Mouse (Mus musculus) left cerebral cortex, postnatal 4 days (tissue): ENCODE measurements around the gene Tlr11. TPM values are rescaled to one million over a fixed set of nuclear protein-coding genes. Genes with fewer than 3 reads are reported as not detected.

Source experiments
- DNase-seq: peaks from one replicate; pipeline ENCODE4 v3.0.0-alpha.2; 2022
- intact Hi-C: fragments of 180-260 bp; cut with DNase I; formaldehyde crosslinking; loops from one replicate; pipeline ENCODE4 v1.15.1; 2025
- total RNA-seq, 2 experiments: library from RNA; stranded (reverse); gene quantifications; 2 replicates each; pipeline ENCODE4 v1.2.3; 2021

Tlr11 gene
- total RNA-seq = not detected

- intact Hi-C loops = no loop called here
- DNase-seq = no peak
Measured at GRCm38 (mm10) chr14:50357593-50357992, at the start of gene Tlr11. Gene Tlr11, plus strand, starts transcription at chr14:50357914.

GRCm38 (mm10) chr14:50326661-50327060, 31.1 kb upstream of the Tlr11 start, which contains the start of gene Olfr734:
Gene Olfr734, minus strand, starts transcription at chr14:50326761.
- no peak for DNase-seq
- intact Hi-C loops = no loop called here

- no peak for DNase-seq
- intact Hi-C loops = no loop called here
Measured at GRCm38 (mm10) chr14:50348796-50349195, 8.9 kb upstream of the Tlr11 start, which contains the start of gene Olfr735. Gene Olfr735, minus strand, starts transcription at chr14:50348872.

GRCm38 (mm10) chr14:50352438-50352837, 5.3 kb upstream of the Tlr11 start:
- intact Hi-C loops = no loop called here
- peak; percentile 10 for DNase-seq

GRCm38 (mm10) chr14:50356725-50357124, 989 bp upstream of the Tlr11 start:
- DNase-seq = no peak
- intact Hi-C loops = no loop called here

- intact Hi-C loops = no loop called here
- no peak for DNase-seq
Measured at GRCm38 (mm10) chr14:50360480-50360879, 2.8 kb downstream of the Tlr11 start.

- intact Hi-C loops = no loop called here
- no peak for DNase-seq
Measured at GRCm38 (mm10) chr14:50363561-50363960, 5.8 kb downstream of the Tlr11 start.

- intact Hi-C loops = no loop called here
- DNase-seq = no peak
Measured at GRCm38 (mm10) chr14:50380863-50381262, 23.1 kb downstream of the Tlr11 start, which contains the start of gene Olfr736. Gene Olfr736, plus strand, starts transcription at chr14:50381163.

- intact Hi-C loops = no loop called here
- DNase-seq = no peak
Measured at GRCm38 (mm10) chr14:50407268-50407667, 49.6 kb downstream of the Tlr11 start, which contains the start of gene Olfr738. Gene Olfr738, plus strand, starts transcription at chr14:50407568.

Other genes starting within 250 kb of the Tlr11 start
- not detected for gene Olfr727, start 234.7 kb upstream of the Tlr11 start, total RNA-seq
- not detected for gene Olfr728, start 215.2 kb upstream of the Tlr11 start, total RNA-seq
- not detected for gene Olfr729, start 205.0 kb upstream of the Tlr11 start, total RNA-seq
- not detected for gene Olfr730, start 169.7 kb upstream of the Tlr11 start, total RNA-seq
- not detected for gene Olfr731, start 116.0 kb upstream of the Tlr11 start, total RNA-seq
- not detected for gene Olfr732, start 73.7 kb upstream of the Tlr11 start, total RNA-seq
- not detected for gene Olfr733, start 56.4 kb upstream of the Tlr11 start, total RNA-seq
- not detected for gene Olfr734, start 31.2 kb upstream of the Tlr11 start, total RNA-seq
- under 1 TPM in 1 of 2 experiments, not detected in 1; 0.08 TPM for gene Olfr735, start 9.0 kb upstream of the Tlr11 start, total RNA-seq
- not detected for gene Olfr736, start 23.2 kb downstream of the Tlr11 start, total RNA-seq
- not detected for gene Olfr738, start 49.7 kb downstream of the Tlr11 start, total RNA-seq
- gene Olfr739, start 60.7 kb downstream of the Tlr11 start, total RNA-seq = not detected
- not detected for gene Olfr740, start 87.6 kb downstream of the Tlr11 start, total RNA-seq
- not detected for gene Olfr741, start 114.8 kb downstream of the Tlr11 start, total RNA-seq
- not detected for gene Olfr742, start 145.7 kb downstream of the Tlr11 start, total RNA-seq
- not detected for gene Olfr743, start 163.9 kb downstream of the Tlr11 start, total RNA-seq